Mouse (Mus musculus) C2C12 (cell line): ENCODE results near the gene Trmt1.

Experiments
- CEBPB ChIP-seq: IDR thresholded peaks from one replicate; pipeline ENCODE4 v1.6.1; 2011; ENCODE audit warnings: low read depth, mild to moderate bottlenecking, control low read depth, moderate library complexity
- CTCF ChIP-seq: IDR thresholded peaks from one replicate; pipeline ENCODE4 v1.5.1; 2011; ENCODE audit not compliant: control insufficient read depth, insufficient read depth, insufficient read length
- FOSL1 ChIP-seq: IDR thresholded peaks from one replicate; pipeline ENCODE4 v1.8.0; 2011; ENCODE audit warnings: mild to moderate bottlenecking, low read length; ENCODE audit not compliant: poor library complexity, insufficient read depth, severe bottlenecking
- MAX ChIP-seq: IDR thresholded peaks from one replicate; pipeline ENCODE4 v1.6.1; 2011; ENCODE audit warnings: mild to moderate bottlenecking, control low read depth
- USF1 ChIP-seq: IDR thresholded peaks from one replicate; pipeline ENCODE4 v1.6.1; 2011; ENCODE audit warnings: low read depth, mild to moderate bottlenecking, control low read depth, moderate library complexity

DNA sequence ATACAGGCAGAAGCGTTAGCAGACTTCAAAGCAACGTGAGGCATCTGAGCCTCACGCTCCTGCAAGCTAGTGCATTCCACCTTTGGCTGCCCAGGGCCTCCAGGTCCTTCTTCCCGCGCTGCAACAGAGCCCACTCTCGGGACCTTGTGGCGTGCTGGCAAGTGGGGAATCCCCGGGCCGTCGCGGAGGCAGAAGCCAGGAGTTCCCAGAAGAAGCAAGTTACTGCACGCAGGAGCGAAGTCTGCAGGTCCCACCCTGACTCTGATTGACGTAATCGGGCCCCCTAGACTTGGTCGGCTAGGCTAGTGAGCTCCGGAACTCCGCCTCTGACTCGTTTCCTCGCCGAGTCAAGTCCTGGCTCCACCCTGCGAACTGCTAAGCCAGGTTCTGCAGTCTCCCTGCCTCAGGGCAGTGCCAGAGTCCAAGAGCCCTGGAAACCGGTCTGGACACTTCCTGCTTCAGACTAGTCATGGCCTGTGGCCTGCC lies 29.4 kb upstream of the Trmt1 start:
- TF ChIP-seq CTCF (no peak), FOSL1 (no peak), MAX (no peak), USF1 (no peak), CEBPB (no peak)
